Mouse (Mus musculus) brain, embryonic 14.5 days (tissue): ENCODE results near the gene Cmbl.

Experiments used
- CTCF ChIP-seq: fragments of 200-500 bp; IDR thresholded peaks from 2 replicates; pipeline ENCODE4 v1.5.1; 2012; ENCODE audit warnings: inconsistent platforms, mild to moderate bottlenecking, moderate library complexity, borderline replicate concordance; ENCODE audit not compliant: insufficient read depth, insufficient read length; ENCODE audit errors: extremely low read depth
- POLR2A ChIP-seq: fragments of 200-500 bp; IDR thresholded peaks from 2 replicates; pipeline ENCODE4 v1.6.1; 2012; ENCODE audit warnings: mild to moderate bottlenecking, inconsistent platforms, borderline replicate concordance; ENCODE audit not compliant: poor library complexity, insufficient read depth, insufficient read length, severe bottlenecking; ENCODE audit errors: extremely low read depth

- no peak for TF ChIP-seq POLR2A
- no peak for TF ChIP-seq CTCF
Measured at GRCm38 (mm10) chr15:31573287-31573686, 8.1 kb downstream of the Cmbl start.
